Mouse (Mus musculus): ENCODE measurements at regions not wholly inside any gene's neighbourhood (a gene's known extent, or its start where the extent isn't known, plus 50 kb on each side); places are given as distances from the start of the nearest gene placed in this dataset.

DNA sequence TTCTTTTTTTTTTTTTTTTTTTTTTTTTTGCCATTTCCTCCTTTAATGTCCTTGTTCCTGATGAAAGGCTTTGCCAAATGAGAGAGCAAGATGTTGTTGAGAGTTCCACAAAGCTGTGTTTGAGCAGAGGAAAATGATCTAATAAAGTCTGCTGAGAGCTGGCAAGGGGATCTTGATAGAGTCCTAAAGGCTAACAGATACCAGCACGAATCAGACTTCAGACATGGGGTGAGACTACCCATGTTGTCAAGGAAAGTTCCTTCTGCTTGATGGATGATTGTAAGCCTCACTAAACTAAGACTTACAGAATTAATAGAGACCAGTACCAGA, 665.2 kb upstream of the Fam92a start:
- DNase-seq (ENCODE audit: low read depth, low spot score) = no peak

DNA sequence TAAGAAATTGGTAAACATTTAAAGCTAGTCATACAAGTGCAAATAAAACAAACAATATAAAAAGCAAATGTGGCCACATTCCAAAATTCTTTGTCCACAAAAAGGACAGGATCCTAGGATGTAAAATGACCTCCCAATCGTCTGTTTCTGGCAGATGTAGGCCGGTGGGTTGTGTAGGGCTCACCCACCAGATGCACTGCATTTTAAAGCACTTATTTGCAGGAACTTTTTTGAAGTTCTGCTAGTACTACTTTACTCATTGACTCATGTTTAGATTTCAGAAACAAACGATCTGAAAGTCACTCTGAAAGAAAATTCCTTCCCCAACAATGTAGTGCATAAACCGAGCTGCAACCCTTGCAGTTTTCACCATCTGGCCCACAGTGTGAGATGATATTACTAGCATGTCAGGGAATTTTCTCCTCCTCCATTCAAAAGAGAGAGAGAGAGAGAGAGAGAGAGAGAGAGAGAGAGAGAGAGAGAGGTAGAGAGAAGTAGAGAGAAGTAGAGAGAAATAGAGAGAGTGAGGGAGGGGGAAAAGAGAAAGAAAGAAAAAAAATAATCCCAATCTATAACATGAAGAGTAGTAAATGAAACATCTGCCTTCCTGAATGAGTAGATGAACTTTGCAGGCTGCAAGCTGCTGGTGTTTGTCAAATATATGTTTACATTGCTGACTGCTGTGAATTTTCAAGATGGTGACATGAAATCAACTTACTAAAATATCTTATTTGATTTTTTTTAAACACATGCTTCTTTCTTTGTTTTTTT, 664.7 kb upstream of the Fam92a start:
- no peak for DNase-seq (ENCODE audit: low read depth, low spot score)

DNA sequence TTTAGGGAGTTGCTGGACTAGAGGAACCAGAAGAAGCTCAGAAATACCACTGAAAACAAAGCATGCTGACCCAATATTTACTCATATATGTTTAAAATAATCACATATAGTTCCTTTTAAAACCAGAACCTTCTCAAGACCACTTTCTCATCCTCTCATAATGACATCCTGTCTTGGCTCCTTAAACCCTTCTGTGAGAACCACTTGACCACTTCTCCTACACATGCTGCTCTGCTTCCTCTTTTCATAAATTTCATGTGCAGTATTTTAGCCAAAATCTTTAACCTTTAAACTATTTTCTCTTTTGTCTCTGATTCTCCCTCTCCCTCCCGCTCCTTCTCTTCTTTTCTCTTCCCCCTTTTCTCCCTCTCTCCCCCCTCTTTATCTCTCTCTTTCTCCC, 654.6 kb upstream of the Fam92a start:
- no peak for DNase-seq (ENCODE audit: low read depth, low spot score)

DNA sequence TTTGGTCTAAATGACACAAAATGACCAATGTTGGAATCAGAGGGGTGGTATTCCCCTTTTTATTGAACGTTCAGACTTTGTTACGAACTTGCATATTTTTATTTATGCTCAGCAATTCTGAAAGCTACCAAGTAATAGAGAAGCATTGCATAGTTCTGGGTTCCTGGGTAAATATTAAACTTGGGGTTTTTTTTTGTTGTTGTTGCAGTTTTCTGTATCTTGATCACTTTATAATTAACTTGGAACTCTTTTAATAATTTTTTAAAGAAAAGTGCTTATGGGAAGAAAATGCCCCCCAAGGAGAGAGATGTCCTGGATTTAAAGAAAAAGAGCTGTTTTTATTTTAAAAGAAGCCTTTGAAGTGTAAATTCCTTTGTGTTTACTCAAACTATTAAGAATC, 642.4 kb upstream of the Fam92a start:
- no peak for DNase-seq (ENCODE audit: low read depth, low spot score)

DNA sequence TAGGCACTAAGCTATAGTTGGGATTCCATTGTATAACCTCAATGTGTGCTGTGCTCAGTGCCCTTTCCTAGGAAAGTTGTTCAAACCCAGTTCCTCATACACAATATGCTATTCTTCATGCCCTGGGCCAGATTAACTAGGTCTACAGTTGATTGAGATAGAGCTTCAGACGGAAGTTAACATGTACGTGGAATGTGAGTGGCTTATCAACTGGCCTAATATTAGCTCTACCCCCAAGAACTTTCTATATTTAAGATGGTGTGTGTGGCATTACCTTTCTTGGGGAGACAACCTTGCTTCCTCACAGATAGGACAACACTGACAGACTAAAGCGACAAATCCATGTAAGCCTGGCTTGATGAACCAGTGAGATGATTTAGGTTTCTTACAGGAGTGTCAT, 629.4 kb upstream of the Fam92a start:
- DNase-seq (ENCODE audit: low read depth, low spot score) = no peak

DNA sequence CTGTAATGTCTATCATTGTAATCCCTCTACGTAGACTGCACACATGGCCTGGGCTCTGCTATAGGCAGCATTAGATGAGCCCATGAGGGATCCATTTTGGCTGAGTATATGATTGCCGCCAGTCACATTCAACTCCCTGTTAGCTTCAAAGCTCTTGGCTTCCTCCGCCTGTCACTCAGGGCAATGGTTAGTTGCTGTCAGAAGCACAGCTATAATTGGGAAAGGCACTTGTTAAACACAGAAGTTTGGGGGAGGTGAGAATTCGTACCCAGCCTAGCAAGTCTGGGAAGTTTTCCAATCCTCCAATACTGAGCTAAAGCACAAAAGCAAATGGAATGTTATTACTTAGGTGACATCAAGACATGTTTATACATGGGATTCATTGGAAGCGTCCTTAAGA, 627.7 kb upstream of the Fam92a start:
- DNase-seq (ENCODE audit: low read depth, low spot score) = no peak

DNA sequence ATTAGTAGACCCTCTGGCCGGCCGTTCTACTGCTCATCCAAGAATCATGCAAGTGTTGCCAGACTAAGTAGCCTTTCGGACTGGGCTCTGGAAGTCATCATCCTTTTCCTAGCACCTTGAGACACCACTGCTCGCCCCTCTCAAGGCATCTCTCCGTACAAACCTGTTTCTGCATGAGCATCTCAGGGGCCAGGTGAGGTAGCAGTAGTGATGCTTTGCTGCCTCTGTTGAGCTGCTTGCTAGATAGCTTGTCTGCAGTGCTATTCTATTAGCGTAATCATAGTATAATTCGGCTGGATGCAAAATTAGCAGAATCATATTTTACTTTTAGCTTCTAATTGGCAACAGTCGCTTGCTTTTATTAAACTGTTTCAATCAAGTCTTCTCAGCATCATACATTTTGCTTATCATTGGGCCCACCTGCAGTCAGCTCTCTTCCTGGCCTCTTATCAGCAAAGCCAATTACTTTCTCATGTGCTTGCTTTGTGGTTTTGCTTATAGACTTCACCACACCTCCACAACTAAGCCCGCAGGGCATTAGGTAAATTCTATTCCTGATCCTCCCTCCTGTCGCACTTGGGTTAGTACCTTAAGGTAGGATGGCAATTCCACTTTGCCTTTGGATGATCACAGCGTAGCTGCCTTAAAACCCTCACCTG, 621.1 kb upstream of the Fam92a start:
- no peak for DNase-seq (ENCODE audit: low read depth, low spot score)

DNA sequence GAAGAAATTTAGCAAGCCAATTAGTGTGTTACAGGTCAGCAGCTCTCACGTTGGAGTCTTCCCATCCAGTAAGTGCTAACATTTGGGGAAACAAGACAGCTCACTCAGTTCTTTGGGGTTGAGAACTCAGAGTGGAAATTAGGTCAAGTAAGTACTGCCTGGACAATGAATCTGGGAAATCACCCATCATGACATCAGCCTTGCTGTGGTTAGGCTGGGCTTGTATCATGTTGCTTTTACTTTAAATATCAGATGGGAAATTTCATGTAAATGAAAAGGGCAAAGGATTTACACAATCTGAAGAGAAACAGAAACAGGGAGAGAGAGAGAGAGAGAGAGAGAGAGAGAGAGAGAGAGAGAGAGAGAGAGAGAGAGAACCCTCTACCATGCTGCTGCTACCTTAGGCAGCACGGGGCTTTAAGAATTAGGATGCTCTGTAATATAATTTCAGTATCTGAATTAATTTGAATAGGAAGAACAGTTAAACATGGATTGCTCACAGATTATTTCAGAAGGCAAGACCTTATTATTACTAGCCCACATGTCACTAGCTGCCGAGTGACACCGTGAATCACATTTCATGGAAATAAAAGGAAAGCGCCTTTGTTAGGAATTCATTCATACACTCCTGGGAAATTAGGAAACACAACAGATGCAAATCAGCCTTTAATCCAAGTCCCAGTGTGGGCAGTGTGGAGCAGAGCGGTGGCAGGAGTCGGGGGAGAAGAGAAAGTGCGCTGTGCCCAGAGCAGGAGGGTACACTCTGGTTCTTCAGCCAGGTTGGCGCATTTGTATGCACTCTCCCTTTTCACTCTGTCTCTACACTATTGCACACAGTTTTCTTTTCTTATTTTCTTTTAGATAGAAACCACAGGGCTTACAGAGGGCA, 620.2 kb upstream of the Fam92a start:
- no peak for DNase-seq (ENCODE audit: low read depth, low spot score)

DNA sequence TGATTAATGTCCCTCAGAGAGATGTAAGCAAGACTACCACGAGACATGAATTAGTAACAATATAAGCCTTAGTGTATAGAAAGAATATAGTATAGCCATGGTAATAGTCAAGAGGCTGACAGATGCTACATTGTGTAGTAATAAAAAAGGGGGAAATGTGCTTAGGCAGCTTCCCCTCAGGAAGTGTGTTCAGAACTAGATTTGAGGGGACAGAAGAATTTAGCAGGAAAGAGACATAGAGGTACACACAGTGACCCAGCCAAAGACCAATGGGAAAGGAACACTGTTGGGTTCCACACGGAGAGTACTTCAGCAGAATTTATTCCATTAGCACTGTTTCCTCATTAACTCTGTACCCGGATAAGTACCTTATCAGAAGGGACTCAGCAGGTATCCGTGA, 614.0 kb upstream of the Fam92a start:
- DNase-seq (ENCODE audit: low read depth, low spot score) = no peak

DNA sequence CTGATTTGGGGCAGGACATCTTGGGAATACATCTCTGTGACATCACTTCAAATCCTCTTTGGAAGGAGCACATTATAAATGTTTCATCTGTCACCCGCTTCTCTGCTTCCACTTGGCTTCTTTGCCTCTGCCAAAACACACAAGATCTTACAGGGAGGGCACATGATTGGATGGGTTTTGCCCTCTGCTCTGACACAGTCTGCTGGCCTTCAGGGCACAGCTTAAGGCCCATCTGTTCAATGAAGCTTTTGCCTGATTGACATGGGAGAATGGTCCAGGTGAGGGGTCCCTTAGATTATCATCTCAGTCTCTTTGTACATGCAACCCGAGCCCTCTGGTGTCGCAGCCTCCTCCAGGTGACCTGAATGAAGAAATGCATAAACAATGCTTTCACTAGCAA, 612.7 kb upstream of the Fam92a start:
- DNase-seq (ENCODE audit: low read depth, low spot score) = no peak

DNA sequence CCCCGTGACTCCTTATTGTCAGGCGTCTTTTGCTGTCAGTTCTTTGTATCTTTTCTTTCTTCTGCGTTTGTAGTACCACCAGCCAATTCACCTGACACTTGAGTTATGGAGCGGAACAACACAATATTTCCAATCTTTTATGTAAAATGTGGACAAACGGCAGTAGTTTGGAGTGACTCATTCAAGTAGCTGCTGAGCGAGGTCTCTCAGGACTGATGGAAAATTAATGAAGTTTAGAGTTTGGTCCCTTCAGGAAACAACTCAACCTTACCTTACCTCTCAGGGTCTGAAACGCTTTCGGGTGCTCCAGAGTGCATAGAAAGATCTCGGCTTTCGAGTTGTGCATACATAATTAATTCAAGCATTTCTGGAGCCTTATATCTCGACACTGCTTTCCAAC, 612.3 kb upstream of the Fam92a start:
- no peak for DNase-seq (ENCODE audit: low read depth, low spot score)

DNA sequence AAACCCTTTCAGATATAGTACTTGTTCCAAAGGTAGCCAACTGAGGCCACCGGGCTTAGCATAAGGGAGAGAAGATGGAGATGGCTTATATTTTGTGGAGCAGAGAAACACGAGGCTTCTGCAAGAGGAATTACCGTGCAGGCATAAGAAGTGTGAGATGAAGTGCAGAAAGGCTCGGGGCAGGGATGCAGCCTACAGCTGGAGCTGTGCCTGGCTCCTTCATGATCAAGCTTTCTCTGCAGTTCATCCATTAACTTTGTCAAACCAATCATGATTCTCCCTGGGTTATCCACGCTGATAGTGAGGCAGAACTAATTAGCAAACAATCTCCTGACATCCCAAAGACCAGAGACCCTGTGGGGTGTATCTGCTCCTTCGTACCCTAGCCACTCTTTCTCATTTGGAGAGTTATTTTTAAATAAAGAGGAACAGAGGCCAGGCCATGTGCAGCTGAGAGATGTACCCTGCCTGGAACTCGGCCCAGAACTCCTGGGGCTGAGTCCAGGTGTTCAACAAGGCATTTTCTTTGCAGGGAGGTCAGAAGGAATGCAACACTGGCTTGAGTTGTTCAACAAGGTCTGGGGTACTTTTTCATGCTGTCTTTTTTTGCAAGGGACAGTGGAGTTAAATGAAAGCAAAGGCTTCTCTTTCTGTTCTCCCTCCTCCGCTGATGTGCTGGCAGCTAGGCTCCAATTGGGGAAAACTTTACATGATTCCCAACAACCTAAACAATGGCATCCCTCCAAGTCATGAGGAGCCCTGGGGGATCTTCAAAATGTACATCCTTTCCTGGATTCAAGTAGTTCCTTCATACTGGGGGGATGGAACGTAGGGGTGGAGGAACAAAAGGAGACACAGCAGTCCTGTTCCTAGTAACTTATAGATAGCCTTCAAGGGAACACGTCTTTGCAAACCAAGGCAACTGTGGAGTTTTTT, 610.4 kb upstream of the Fam92a start:
- DNase-seq (ENCODE audit: low read depth, low spot score) = no peak

DNA sequence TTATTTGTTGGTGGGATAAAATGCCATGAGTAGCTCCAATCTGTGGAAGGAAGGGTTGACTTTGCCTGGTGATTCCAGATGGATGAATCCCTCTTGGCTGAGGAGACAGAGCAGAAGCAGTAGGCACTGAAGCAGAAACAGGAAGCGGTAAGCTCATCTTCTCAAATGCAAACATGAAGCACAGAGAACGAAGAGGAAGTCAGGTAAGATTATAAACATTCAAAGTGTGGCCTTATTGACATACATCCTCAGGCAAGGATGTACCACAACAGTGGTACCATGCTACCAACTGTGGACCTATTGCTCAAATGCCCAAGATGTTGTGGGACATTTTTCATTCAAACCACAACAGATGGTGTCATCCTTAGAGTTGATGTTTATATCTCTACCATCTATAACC, 608.4 kb upstream of the Fam92a start:
- no peak for DNase-seq (ENCODE audit: low read depth, low spot score)

DNA sequence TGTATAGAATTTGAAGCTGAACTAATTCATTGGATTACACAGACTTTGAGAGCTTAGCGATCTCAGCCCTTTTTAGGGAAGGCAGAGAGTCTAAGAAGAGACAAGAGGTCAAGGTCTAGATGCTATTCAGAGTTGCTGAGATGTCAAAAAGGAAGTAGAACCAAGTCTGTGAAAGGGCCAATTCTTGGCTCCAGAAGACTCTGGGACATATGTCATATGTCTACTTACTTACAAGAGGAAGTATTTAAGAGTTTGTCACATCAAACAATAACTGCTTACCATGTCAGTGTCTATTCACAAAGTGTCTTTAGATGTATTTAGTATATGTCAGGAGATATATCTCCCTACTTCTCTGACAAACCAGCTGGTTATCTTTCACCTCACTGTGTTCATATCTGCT, 607.4 kb upstream of the Fam92a start:
- no peak for DNase-seq (ENCODE audit: low read depth, low spot score)

DNA sequence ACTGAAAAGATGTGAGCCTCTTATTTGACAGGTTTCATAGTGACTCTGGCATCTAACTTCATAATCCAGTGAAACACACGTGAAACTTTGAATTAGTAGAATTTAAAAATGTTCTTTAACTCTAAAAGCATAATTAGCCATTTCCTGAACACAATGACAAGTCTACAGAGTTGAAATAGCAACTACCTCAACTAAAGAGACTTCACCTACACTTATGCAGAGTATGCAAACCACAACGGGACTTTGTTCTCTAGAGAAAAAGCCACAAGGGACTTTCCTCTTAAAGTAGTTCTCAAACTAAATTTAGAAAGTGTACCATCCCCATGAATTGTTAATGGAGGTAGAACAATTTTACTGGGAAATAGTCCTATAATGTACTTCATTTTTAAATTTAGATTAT, 606.3 kb upstream of the Fam92a start:
- peak; percentile 12 for DNase-seq (ENCODE audit: low read depth, low spot score)

DNA sequence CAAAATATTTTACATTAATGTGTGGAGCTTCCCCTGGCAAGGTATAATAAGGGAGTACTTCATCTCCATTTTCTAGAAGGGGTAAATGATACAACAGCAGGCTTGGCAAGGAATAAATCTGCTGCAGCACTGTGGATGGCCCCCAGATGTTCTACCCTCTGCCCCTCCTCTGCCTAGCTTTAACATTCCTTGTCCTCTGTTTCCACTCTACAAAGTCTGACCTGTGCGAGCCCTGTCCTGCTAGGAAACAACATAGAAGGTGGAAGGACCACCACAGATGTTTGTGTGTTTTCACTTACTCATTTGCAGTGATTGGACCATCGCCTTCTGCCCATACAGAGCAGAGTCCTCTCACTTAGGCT, 604.4 kb upstream of the Fam92a start:
- no peak for DNase-seq (ENCODE audit: low read depth, low spot score)

DNA sequence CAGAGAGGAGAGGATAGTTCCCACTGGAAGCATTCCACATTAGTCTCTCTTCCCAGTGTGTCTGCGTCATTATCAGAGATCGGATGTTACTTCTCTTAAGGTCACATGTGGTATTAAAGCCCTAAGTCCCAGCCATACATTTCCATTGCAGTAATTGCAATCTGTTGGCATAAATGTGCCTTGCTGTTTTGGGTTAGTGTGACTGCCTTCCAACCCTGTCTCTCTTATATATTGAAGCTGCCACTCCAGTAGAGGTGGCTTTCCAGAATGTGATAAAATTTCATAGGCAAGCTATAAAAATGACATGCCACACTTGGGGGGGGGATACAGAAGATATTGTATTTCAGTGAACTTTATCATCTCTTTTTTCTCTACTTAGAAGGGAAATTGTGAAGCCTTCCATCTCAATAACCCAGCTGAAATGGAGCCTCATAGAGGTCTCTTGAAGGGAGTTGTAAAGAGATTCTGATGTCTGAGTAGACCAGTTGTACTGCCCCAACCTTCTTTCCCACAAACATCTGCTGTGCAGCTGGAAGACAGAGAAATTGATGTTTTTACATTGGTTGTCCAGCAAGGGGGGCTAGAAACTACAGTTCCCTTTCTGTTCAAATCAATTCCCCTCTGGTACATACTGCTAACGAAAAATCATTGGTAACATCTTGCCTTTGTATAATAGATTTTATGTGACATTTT, 603.9 kb upstream of the Fam92a start:
- DNase-seq (ENCODE audit: low read depth, low spot score) = no peak

DNA sequence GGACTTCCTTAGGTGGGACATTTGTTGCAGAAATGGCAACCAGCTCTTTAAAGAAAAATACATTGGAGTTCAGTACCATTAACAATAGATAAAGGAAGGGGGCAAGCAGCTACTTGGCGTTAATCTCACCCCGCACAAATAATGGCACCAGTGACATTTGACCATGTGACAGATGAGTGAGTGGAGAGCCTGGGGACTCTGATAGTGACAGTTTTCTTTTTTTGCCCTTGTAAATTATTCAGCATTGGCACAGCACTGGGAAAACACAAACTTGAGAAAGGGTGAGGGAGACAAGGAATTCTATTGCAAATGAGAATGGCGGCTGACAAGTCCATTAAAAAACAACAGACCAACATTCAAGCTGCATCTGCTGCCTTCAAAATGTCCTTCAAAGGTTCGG, 603.3 kb upstream of the Fam92a start:
- no peak for DNase-seq (ENCODE audit: low read depth, low spot score)

DNA sequence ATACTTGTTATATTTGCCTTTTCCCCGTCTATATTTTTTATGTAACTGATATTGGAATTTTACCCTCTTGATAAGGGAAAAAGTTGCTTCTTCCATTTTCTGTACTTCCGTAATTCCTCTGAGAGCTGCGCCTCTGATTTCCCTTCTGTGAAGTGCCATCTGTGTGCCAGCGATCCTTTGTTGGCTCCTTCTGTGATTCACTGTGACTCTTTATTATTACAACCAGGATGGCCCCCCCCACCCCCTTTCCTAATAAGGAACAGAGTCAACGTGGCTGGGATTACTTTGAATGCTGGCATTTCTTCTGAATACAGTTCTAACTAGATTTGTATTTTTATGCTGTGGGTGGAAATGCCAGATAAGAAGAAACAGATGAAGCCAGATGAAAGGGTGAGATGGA, 602.9 kb upstream of the Fam92a start:
- no peak for DNase-seq (ENCODE audit: low read depth, low spot score)

DNA sequence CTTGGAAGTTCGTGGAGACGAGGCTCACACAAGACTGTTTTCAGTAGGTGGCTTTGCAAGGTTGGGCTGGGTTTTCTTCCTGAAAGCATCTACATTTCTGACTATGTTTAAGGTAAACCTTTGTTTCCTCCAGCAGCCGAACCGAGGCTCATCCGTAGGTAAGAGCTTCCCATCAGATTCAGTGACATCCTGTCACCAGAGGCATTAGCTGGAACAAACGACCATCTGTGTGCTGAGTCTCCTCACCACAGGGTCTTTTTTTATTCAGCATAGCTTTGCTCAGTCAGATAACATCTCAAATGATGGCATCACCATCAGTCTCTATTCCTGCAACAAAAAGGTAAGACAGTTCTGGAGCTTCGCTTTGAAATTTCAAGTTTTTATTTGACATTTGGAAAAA, 601.4 kb upstream of the Fam92a start:
- DNase-seq (ENCODE audit: low read depth, low spot score) = no peak

DNA sequence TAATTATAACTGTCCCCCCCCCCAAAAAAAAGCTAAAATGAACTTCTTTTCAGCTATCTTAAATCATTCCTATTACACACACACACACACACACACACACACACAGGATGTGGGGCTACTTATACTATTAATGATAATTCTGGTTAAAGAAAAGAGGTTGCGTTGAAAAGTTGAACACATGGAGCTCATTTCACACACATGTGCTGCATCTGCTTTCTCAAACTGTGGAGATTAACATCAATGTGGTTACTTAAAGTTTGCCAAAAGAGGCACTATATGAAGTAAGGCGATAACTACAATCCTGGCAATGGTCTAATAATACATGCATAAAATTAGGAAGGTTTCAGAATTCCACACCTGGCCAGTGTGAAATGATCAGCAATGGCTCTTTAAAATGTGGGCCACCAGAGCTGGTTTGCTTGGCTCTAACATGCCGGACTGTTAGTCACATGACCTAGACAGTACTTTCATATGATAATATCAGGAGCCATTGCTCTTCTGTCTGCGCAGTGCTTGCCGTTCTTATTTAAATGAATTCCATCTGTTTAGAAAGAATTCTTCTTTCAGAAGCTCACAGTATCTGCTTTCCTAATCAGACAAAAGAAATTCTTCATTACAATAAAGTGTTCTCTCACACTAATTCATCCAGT, 598.4 kb upstream of the Fam92a start:
- DNase-seq (ENCODE audit: low read depth, low spot score) = no peak
